Mouse (Mus musculus): ENCODE data around the gene Hspb2. TPM values are rescaled to one million over a fixed set of nuclear protein-coding genes. Genes with fewer than 3 reads are reported as not detected.
A peak's percentile ranks its signal among the peaks of the same experiment; 100 is the strongest.

Hspb2 gene
- total RNA-seq, 2 experiments from 2014 or later = 132 to 137 TPM

- peak; percentile 77 to 81 for DNase-seq
Observed at GRCm38 (mm10) chr9:50723406-50723805, 28.7 kb downstream of the Hspb2 start.

GRCm38 (mm10) chr9:50722451-50722911 lies 29.7 kb downstream of the Hspb2 start:
- intact Hi-C loops (cut with DNase I) = no loop called here
- no peak for DNase-seq

More at GRCm38 (mm10) chr9:50723406-50723805, 28.7 kb downstream of the Hspb2 start:
- intact Hi-C loops (cut with DNase I) = no loop called here

GRCm38 (mm10) chr9:50721061-50721460 lies 31.1 kb downstream of the Hspb2 start:
- DNase-seq = no peak

GRCm38 (mm10) chr9:50718878-50719277 lies 33.3 kb downstream of the Hspb2 start:
- intact Hi-C loops (cut with DNase I) = no loop called here
- DNase-seq = no peak

More at GRCm38 (mm10) chr9:50721061-50721460, 31.1 kb downstream of the Hspb2 start:
- intact Hi-C loops (cut with DNase I) = no loop called here

- intact Hi-C loops (cut with DNase I) = no loop called here
- no peak for DNase-seq
Observed at GRCm38 (mm10) chr9:50714188-50714587, 38.0 kb downstream of the Hspb2 start.

- no peak for DNase-seq
- intact Hi-C loops (cut with DNase I) = no loop called here
Observed at GRCm38 (mm10) chr9:50711337-50711736, 40.8 kb downstream of the Hspb2 start.

- intact Hi-C loops (cut with DNase I) = loop anchor here (1.0 to 2.0 kb wide), 2 partner anchors 26 to 60 kb away; partner anchors contain the start of gene Fdxacb1
- peak in 1 of 2 experiments; percentile 34 for DNase-seq
Observed at GRCm38 (mm10) chr9:50709108-50709507, 43.0 kb downstream of the Hspb2 start.

- intact Hi-C loops (cut with DNase I) = no loop called here
- no peak for DNase-seq
Observed at GRCm38 (mm10) chr9:50704907-50705306, 47.2 kb downstream of the Hspb2 start.

Other genes with a start within 250 kb of the Hspb2 start
- gene Pts, start 223.6 kb downstream of the Hspb2 start, total RNA-seq (2021) = 10 to 100 TPM; 26.0 to 31.2 TPM
- 1 to 10 TPM in 1 of 2 experiments, under 1 TPM in 1; 0.84 to 1.8 TPM for gene Il18, start 197.5 kb downstream of the Hspb2 start, total RNA-seq (2021)
- under 1 TPM; 0.42 to 0.49 TPM for gene Bco2, start 197.2 kb downstream of the Hspb2 start, total RNA-seq (2021)
- not detected for gene Tex12, start 191.0 kb downstream of the Hspb2 start, total RNA-seq (2021)
- 100 to 1,000 TPM; 693 to 712 TPM for gene Sdhd, start 148.5 kb downstream of the Hspb2 start, total RNA-seq (2021)
- gene Timm8b, start 148.4 kb downstream of the Hspb2 start, total RNA-seq (2021) = 100 to 1,000 TPM; 271 to 284 TPM
- under 1 TPM in 1 of 2 experiments, not detected in 1; 0.65 TPM for gene Pih1d2, start 135.0 kb downstream of the Hspb2 start, total RNA-seq (2021)
- 10 to 100 TPM; 13.0 to 16.5 TPM for gene Nkapd1, start 134.9 kb downstream of the Hspb2 start, total RNA-seq (2021)
- 100 to 1,000 TPM; 399 to 460 TPM for gene Dlat, start 92.6 kb downstream of the Hspb2 start, total RNA-seq (2021)
- 1 to 10 TPM; 4.2 to 7.4 TPM for gene Dixdc1, start 12.8 kb downstream of the Hspb2 start, total RNA-seq (2021)
- gene 2310030G06Rik, start 5.8 kb downstream of the Hspb2 start, total RNA-seq (2021) = 1 to 10 TPM; 2.5 to 5.5 TPM
- gene Cryab, start 1.0 kb downstream of the Hspb2 start, total RNA-seq (2021) = 1,000 to 10,000 TPM; 2,657 to 2,874 TPM
- gene Fdxacb1, start 15.9 kb upstream of the Hspb2 start, total RNA-seq (2021) = 1 to 10 TPM; 6.0 to 6.6 TPM
- gene Alg9, start 22.7 kb upstream of the Hspb2 start, total RNA-seq (2021) = 1 to 10 TPM; 8.9 to 10.0 TPM
- 10 to 100 TPM in 1 of 2 experiments, 1 to 10 TPM in 1; 8.8 to 11.9 TPM for gene 1110032A03Rik, start 23.2 kb upstream of the Hspb2 start, total RNA-seq (2021)
- 10 to 100 TPM; 11.4 to 12.5 TPM for gene Ppp2r1b, start 92.9 kb upstream of the Hspb2 start, total RNA-seq (2021)